Mouse (Mus musculus): ENCODE data around the gene Ptpn22.

Gene Ptpn22

GRCm38 (mm10) chr3:103857036-103857805 lies 2.4 kb upstream of the Ptpn22 start:
- CTCF ChIA-PET, result interaction anchor here (0.6 to 0.7 kb wide), 2 partner anchors 145 to 780 kb away, joined by 6 to 7 read pairs; no protein-coding TSS in a partner anchor

DNA sequence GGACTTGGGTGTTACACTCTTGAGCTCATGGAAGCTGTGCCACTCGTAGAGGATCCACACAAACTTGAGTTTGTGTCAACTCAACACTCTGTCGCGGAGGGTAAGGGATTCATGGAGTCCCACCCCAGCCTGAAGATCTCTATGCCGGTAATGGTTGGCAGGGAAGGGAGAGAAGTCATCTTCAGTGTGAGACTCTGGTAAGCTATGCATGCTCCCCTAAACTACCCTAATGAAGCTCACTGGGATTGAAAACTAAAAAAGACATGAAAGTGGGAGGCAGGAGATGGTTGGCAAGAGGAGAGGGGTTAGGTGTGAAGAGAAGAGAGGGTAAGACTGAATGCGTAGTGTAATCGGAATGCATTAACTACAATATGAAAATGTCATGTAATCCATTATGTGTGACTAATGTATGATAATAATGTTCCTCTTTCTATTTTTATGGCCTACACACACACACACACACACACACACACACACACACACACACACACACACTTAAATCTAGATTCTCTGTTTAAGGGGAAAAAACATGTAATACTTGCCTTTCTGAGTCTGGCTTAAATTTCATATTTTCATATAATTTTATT lies 1.5 kb upstream of the Ptpn22 start:
- CTCF ChIA-PET, result interaction anchor here (0.7 kb wide), 1 partner anchor 146 kb away, joined by 7 read pairs; no protein-coding TSS in a partner anchor

GRCm38 (mm10) chr3:103859851-103860391 lies 326 bp downstream of the Ptpn22 start:
- CTCF ChIA-PET, result interaction anchor here (0.6 to 1.4 kb wide), 3 partner anchors 10 to 27 kb away, joined by 4 to 5 read pairs (median 4); partner anchors contain the start of gene Bcl2l15

DNA sequence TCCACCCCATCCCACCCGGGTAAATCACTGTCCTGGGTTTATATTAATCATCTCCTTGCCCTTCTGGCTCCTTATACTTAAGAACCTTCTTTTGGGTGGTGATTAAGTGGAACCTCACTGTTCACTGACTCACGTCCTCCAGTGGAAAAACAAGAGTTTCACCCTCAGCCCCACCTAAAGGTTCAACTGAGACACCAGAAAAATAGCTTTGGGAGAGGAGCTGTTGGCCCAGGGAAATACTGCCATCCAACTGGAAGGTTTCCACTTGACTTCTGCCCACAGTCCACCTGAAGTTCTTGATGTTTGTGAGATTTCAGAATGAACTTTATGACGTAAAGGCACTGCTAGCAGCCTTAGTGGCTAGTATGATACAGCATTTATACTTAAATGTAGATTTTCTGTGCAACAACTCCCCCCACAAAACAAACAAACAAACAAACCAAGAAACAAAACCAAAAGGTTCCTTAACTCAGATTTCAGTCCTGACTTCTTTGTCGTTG lies 3.2 kb downstream of the Ptpn22 start:
- CTCF ChIA-PET, result no interaction called here

- CTCF ChIA-PET, result interaction anchor here (0.7 kb wide), 1 partner anchor 998 kb away, joined by 3 read pairs; no protein-coding TSS in a partner anchor
Measured at GRCm38 (mm10) chr3:103864200-103864599, 4.6 kb downstream of the Ptpn22 start.

DNA sequence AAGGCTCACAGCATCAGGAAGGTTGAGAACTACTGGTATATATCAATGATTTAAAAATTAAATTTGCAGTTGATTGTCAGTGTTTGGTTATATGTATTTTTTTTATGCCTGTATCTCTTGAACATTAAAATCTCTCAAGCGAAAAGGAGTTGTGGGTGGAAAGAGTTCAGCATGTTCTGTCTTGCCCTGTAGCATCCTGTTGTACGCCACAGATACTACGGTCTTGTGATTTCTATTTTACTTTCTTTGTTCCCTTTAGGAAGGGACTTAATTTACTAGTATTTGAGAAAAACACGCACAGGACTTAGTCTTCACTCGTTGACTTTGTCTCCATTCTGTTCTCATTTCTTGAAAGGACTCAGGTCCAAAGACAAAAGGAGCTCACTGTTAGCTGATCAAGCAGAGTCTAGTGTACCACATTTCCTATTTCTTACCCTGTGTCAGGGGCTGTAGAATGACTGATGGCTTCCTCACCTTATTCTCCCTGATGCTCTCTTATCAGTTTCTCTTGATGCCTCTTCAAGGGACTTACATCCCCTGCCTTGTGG lies 7.9 kb downstream of the Ptpn22 start:
- CTCF ChIA-PET, result no interaction called here

GRCm38 (mm10) chr3:103868008-103868407 lies 8.4 kb downstream of the Ptpn22 start:
- CTCF ChIA-PET, result no interaction called here

GRCm38 (mm10) chr3:103872663-103873098 lies 13.1 kb downstream of the Ptpn22 start:
- CTCF ChIA-PET, result interaction anchor here (0.7 kb wide), 1 partner anchor 13 kb away, joined by 5 read pairs; the partner anchor contains the start of gene Ptpn22

DNA sequence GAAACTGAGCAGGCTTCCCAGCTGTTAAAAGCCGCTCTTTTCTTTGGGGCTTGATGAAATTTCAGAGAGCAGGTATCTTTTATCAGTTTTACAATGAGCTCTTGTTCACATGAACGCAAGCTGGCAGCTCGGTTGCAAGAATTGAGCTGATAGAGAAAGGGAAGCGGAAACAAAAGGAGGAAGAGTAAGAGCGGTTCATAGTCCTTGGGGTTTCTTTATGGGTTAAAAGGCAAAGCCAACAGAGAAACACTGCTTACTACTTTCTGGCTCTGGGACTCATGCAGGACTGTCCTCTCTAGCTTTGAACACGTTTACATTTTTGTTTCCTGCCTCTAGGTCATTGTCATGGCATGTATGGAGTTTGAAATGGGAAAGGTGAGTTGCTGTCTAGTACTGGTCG lies 14.7 kb downstream of the Ptpn22 start:
- CTCF ChIA-PET, result interaction anchor here (1.0 kb wide), 1 partner anchor 23 kb away, joined by 4 read pairs; no protein-coding TSS in a partner anchor

- CTCF ChIA-PET, result no interaction called here
Measured at GRCm38 (mm10) chr3:103885946-103886345, 26.4 kb downstream of the Ptpn22 start.

DNA sequence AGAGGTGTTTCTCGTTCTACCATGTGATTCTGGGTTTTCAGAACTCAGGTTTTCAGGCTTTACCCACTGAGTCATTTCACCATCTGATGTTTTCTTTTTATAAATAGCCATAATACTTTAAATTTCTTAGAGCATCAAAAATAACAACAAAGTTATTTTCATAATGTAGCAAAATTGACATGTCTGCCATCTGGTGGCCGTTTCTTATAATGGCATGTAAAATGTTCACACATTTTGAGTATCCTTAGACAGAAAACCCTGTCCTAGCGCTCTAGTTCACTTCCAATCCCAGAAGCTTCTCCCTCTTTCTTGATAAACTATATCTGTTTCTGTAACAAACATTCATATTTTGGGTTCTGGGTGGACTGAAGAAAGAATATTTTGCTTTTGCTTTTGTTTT lies 28.0 kb downstream of the Ptpn22 start:
- CTCF ChIA-PET, result interaction anchor here (0.6 to 2.4 kb wide), 4 partner anchors 36 to 111 kb away, joined by 6 to 12 read pairs (median 7); no protein-coding TSS in a partner anchor

- CTCF ChIA-PET, result interaction anchor here (0.9 kb wide), 1 partner anchor 20 kb away, joined by 3 read pairs; no protein-coding TSS in a partner anchor
Measured at GRCm38 (mm10) chr3:103893374-103893773, 33.8 kb downstream of the Ptpn22 start.

- CTCF ChIA-PET, result interaction anchor here (0.9 kb wide), 1 partner anchor 12 kb away, joined by 4 read pairs; no protein-coding TSS in a partner anchor
Measured at GRCm38 (mm10) chr3:103904705-103905104, 45.1 kb downstream of the Ptpn22 start.

DNA sequence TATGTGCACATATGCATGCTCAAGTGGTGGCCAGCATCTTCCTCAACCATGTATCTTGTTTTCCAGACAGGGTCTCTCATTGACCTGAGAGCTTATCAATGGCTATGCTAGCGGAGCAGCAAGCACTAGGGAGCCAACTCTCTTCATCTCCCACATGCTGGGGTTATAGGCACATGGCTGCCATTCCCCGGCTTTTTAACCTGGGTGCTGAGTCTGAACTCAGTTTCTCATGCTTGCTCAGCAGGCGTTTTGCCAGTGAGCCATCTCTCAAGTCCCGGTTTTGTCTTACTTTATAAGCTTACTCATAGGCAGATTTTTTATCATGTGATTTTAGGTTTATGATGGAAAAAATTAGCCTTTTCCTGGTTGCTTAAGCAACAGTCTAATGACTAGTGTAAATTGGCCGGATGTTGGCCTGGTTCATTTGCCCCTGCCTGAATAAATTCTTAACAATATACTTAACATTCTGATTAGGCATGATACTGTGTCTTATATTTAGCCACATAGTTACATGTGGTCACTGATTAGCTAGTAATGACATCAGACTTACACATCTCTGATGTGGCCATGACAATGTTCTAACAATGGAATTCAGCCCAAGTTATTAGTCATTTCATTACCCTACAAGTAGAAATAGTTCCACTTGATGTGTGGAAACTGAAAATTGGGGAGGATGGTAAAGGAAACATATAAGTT lies 47.9 kb downstream of the Ptpn22 start:
- CTCF ChIA-PET, result interaction anchor here (0.6 to 0.7 kb wide), 2 partner anchors 9 to 57 kb away, joined by 3 to 5 read pairs; no protein-coding TSS in a partner anchor

GRCm38 (mm10) chr3:103908781-103909180 lies 49.2 kb downstream of the Ptpn22 start:
- CTCF ChIA-PET, result no interaction called here

GRCm38 (mm10) chr3:103913451-103913961 lies 53.9 kb downstream of the Ptpn22 start:
- CTCF ChIA-PET, result interaction anchor here (0.6 to 1.0 kb wide), 3 partner anchors 20 to 98 kb away, joined by 3 to 4 read pairs (median 3); no protein-coding TSS in a partner anchor

- CTCF ChIA-PET, result interaction anchor here (0.6 to 1.0 kb wide), 3 partner anchors 21 to 98 kb away, joined by 3 to 4 read pairs (median 3); no protein-coding TSS in a partner anchor
Measured at GRCm38 (mm10) chr3:103914010-103914669, 54.5 kb downstream of the Ptpn22 start, which contains the start of gene Rsbn1. Gene Rsbn1, plus strand, starts transcription at chr3:103914120.

DNA sequence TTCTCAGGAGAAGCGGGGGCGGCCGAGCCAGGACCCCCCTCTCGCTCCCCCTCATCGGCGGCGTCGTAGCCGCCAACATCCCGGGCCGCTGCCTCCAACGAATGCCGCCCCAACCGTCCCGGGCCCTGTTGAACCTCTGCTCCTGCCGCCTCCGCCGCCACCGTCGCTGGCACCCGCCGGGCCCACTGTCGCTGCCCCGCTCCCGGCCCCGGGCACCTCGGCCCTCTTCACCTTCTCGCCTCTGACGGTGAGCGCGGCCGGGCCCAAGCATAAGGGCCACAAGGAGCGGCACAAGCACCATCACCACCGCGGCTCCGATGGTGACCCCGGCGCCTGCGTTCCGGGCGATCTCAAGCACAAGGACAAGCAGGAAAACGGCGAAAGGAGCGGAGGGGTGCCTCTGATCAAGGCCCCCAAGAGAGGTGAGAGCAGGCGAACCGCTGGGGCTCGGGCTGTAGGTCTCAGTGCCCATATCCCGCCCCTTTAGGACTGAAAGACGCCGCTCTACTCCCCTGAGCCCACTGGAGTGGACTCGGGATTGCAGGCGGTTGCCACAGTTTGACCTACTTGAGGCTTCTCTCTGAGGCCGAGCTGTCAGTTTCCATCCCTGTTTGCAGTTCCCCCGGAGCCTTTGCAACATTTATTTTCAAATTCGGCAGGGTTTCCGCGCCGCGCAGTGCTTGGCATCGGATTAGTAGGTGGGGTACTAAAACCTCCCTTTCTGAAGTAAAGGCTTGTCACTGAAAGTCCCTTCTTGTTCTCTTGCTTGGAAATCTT lies 55.3 kb downstream of the Ptpn22 start:
- CTCF ChIA-PET, result interaction anchor here (0.7 kb wide), 1 partner anchor 656 kb away, joined by 6 read pairs; no protein-coding TSS in a partner anchor

GRCm38 (mm10) chr3:103915509-103915896 lies 55.9 kb downstream of the Ptpn22 start:
- CTCF ChIA-PET, result no interaction called here
